35 mouse cellular contexts compared by ENCODE assay signal in genomic region chr3:96432207-96432606, GRCm38 (mm10). TPM values are rescaled to one million over a fixed set of nuclear protein-coding genes. Genes with fewer than 3 reads are reported as not detected.
DNase-seq lines count a peak whose midpoint lies in the region; ATAC-seq and TF ChIP-seq lines count a peak whose summit lies in the region.
"Had no signal": no experiment of that assay in that cellular context is flagged by ENCODE, and none has a peak within 500 bp of the region (broad histone marks: within the 10 kb centered on the region; RNA-seq: fewer than 3 reads in every experiment).

No protein-coding gene starts in this region.

- no peaks in the 10 kb centered on the region for H3K4me1 ChIP-seq in hindbrain, embryonic 11.5 days (replicated peaks; ENCODE audit: control insufficient read depth, insufficient read depth, low read length)
- H3K4me1 ChIP-seq in hindbrain, embryonic 16.5 days (ENCODE audit: control insufficient read depth, insufficient read depth, low read depth, low read length) = peaks cover 3% of the 10 kb centered on the region; the same call in 1 of the 2 replicates
- no peaks in the 10 kb centered on the region for H3K4me1 ChIP-seq in intestine, postnatal 0 days (replicated peaks; ENCODE audit: control insufficient read depth, insufficient read depth, low read length)

- H3K4me3 ChIP-seq in hindbrain, embryonic 11.5 days (ENCODE audit: low read depth, low read length) = no peak overlapping the region
- no peak overlapping the region for H3K4me3 ChIP-seq in hindbrain, embryonic 16.5 days (ENCODE audit: low read length)
- no peak overlapping the region for H3K4me3 ChIP-seq in intestine, postnatal 0 days (ENCODE audit: low read depth, low read length)
- H3K4me3 ChIP-seq: erythroblast, embryonic 14.5 days; gastrocnemius, adult 2 months; heart, adult 2 months; heart, embryonic 13.5 days; kidney, embryonic 15.5 days; left cerebral cortex, adult 2 months; limb, embryonic 12.5 days; megakaryocyte, embryonic 14.5 days; myocyte had no signal

- TF ChIP-seq CTCF in intestine, postnatal 0 days (IDR thresholded peaks at IDR 0.05; ENCODE audit: low read depth) = no peak

- H3K36me3 ChIP-seq in hindbrain, embryonic 11.5 days (ENCODE audit: control insufficient read depth, insufficient read depth, low read length) = no peaks in the 10 kb centered on the region
- no peaks in the 10 kb centered on the region for H3K36me3 ChIP-seq in hindbrain, embryonic 16.5 days (ENCODE audit: control insufficient read depth, insufficient read depth, low read length)
- no peaks in the 10 kb centered on the region for H3K36me3 ChIP-seq in intestine, postnatal 0 days (ENCODE audit: control insufficient read depth, insufficient read depth)
- H3K36me3 ChIP-seq: heart, embryonic 13.5 days; kidney, embryonic 15.5 days; limb, embryonic 12.5 days had no signal

- H3K9ac ChIP-seq in hindbrain, embryonic 11.5 days (ENCODE audit: low read depth, low read length) = no peak overlapping the region
- no peak overlapping the region for H3K9ac ChIP-seq in hindbrain, embryonic 16.5 days (ENCODE audit: low read depth, low read length)
- H3K9ac ChIP-seq in intestine, postnatal 0 days (ENCODE audit: low read depth, low read length) = no peak overlapping the region
- H3K9ac ChIP-seq: heart, embryonic 13.5 days; kidney, embryonic 15.5 days; limb, embryonic 12.5 days; liver, postnatal 0 days had no signal

- H3K9me3 ChIP-seq in hindbrain, embryonic 11.5 days (ENCODE audit: control insufficient read depth, low read length) = no peaks in the 10 kb centered on the region
- H3K9me3 ChIP-seq in hindbrain, embryonic 16.5 days (ENCODE audit: control insufficient read depth, low read length) = no peaks in the 10 kb centered on the region
- H3K9me3 ChIP-seq in intestine, postnatal 0 days (ENCODE audit: control insufficient read depth) = no peaks in the 10 kb centered on the region
- H3K9me3 ChIP-seq: heart, embryonic 13.5 days; kidney, embryonic 15.5 days; limb, embryonic 12.5 days had no signal

- no peak overlapping the region for H3K27ac ChIP-seq in hindbrain, embryonic 11.5 days (ENCODE audit: low read depth, low read length)
- no peak overlapping the region for H3K27ac ChIP-seq in hindbrain, embryonic 16.5 days (ENCODE audit: low read depth, low read length)
- no peak overlapping the region for H3K27ac ChIP-seq in intestine, postnatal 0 days (ENCODE audit: low read depth, low read length)
- H3K27ac ChIP-seq: gastrocnemius, adult 2 months; heart, adult 2 months; heart, embryonic 13.5 days; kidney, embryonic 15.5 days; left cerebral cortex, adult 2 months; limb, embryonic 12.5 days had no signal

- no peak overlapping the region for H3K4me2 ChIP-seq in hindbrain, embryonic 11.5 days (replicated peaks; ENCODE audit: low read depth, low read length)
- no peak overlapping the region for H3K4me2 ChIP-seq in hindbrain, embryonic 16.5 days (ENCODE audit: low read length)
- no peak overlapping the region for H3K4me2 ChIP-seq in intestine, postnatal 0 days (replicated peaks; ENCODE audit: low read depth)
- H3K4me2 ChIP-seq: heart, embryonic 13.5 days; kidney, embryonic 15.5 days; limb, embryonic 12.5 days had no signal

- ATAC-seq in hindbrain, embryonic 11.5 days (ENCODE audit: low FRiP score) = peak; percentile 56; the same call in 1 of the 2 replicates
- no peak for ATAC-seq in hindbrain, embryonic 16.5 days
- no peak for ATAC-seq in intestine, postnatal 0 days
- ATAC-seq: forebrain, embryonic 16.5 days; liver, postnatal 0 days; Patski had no signal

- H3K27me3 ChIP-seq in hindbrain, embryonic 11.5 days (ENCODE audit: control insufficient read depth, insufficient read depth, low read length) = peaks cover 22% of the 10 kb centered on the region
- H3K27me3 ChIP-seq in hindbrain, embryonic 16.5 days (replicated peaks; ENCODE audit: control insufficient read depth, insufficient read depth, low read length) = peaks cover 17% of the 10 kb centered on the region
- H3K27me3 ChIP-seq in intestine, postnatal 0 days (replicated peaks; ENCODE audit: control insufficient read depth, insufficient read depth, low read length) = peaks cover 49% of the 10 kb centered on the region
- H3K27me3 ChIP-seq: Patski had no signal

- no peak for DNase-seq in hindbrain, embryonic 11.5 days (ENCODE audit: low spot score)
- peak; percentile 65 for DNase-seq in retina, postnatal 1 day
- DNase-seq in retina, embryonic 14.5 days (ENCODE audit: low spot score) = no peak
- peak; percentile 60 for DNase-seq in embryo, embryonic 9.5 days (ENCODE audit: extremely low spot score)
- DNase-seq in adrenal gland, adult (ENCODE audit: inconsistent age in 2 of 2, low spot score in 1 of 2) = no peak
- DNase-seq in spleen, postnatal 10 days (ENCODE audit: low spot score in 2 of 2) = no peak
- DNase-seq: adrenal gland, adult 8-10 months; cerebellum, adult 2 months; cerebellum, postnatal 14 days; gastrocnemius, adult 2 months; gastrocnemius, postnatal 36 days; heart, adult 2 months; heart, postnatal 10 days; kidney, adult 11 months; kidney, postnatal 25 days; liver, postnatal 0 days; lung, postnatal 4 days; right cerebral cortex, postnatal 4 days had no signal

- 10% methylated on average over 3 of the region's 3 CpGs for whole genome bisulfite sequencing in hindbrain, embryonic 11.5 days
- 7% methylated on average over 3 of the region's 3 CpGs for WGBS in hindbrain, embryonic 16.5 days
- WGBS in intestine, postnatal 0 days = 46% methylated on average over 3 of the region's 3 CpGs

RNA-seq across cellular contexts. Expression of gene BC107364, which starts 19.9 kb away (rescaled TPM):
- not detected in 2 replicates for polyA plus RNA-seq in hindbrain, embryonic 11.5 days (2014; fragmentation: Nextera tagmentation; extraction: Ambion mirVana)
- not detected in 2 replicates for polyA plus RNA-seq in hindbrain, embryonic 16.5 days (2015; fragmentation: Nextera tagmentation; extraction: Ambion mirVana)
- 0.54 and 0.56 TPM in 2 replicates for polyA plus RNA-seq in intestine, postnatal 0 days (2015; fragmentation: Nextera tagmentation; extraction: Ambion mirVana)
- polyA plus RNA-seq: cerebellum, adult 2 months; cortical plate, adult 2 months; embryonic facial prominence, embryonic 14.5 days; erythroblast, embryonic 14.5 days; forebrain, embryonic 11.5 days; forebrain, embryonic 16.5 days; heart, adult 2 months; kidney, embryonic 15.5 days; limb, embryonic 12.5 days; liver, adult 2 months; liver, postnatal 0 days; midbrain, postnatal 0 days; myocyte; Patski; stomach, embryonic 14.5 days had no signal

Comparison
In these comparisons a context has a peak if more than half of its experiments do, and no peak if none do; other contexts are left out.
1. DNase-seq: peak in retina, postnatal 1 day (single experiment) and embryo, embryonic 9.5 days (single experiment); none in hindbrain, embryonic 11.5 days (single experiment), retina, embryonic 14.5 days (single experiment), adrenal gland, adult (0 of 2) and spleen, postnatal 10 days (0 of 2).